Mouse (Mus musculus): Measurements from ENCODE around the gene Tada2b.

The Tada2b gene

DNA sequence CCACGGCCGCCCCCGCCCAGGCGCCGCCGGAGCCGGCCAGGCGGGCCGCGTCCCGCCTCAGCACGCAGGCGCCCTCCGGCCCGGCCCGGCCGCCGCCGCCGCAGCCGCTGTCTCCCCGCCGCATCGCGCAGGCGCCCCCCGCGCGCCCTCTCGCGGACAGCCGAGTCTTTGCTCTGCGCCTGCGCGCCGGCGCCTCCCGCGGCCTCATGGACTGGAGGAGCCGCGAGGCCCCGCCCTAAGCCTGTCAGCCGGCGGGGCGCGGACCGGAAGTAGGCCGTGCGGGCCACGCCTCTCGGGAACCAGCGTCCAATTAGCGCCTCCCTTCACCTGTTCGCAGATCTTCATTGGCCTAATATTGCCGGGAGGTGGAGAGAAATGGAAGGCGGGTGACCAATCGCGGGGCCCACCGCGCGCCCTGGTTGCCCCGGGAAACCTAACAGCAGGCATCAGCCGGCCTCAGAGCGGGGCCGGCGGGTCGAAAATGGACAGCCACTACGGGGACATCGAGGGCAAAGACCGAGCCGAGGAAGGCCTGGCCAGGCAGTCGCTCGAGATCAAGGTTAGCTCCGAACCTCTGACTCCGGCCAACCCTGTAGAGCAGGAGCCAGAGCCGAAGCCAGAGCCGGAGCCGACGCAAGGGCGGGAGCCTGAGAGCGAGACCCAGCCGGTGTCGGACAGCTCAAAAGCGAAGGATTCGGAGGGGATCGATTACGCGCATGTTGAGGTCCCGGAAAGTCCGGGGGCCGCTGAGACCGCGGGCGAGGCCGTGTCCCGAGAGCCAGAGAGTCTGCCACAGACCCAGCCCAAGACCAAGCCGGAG, at the start of gene Tada2b, which contains the start of gene Ccdc96:
TSS of gene Tada2b (minus strand) at position 115 of the 820 bp plus-strand sequence.
TSS of gene Ccdc96 (plus strand) at position 418 of the 820 bp plus-strand sequence.
- DNase-seq = peak; percentile 97 to 99

- DNase-seq = peak; percentile 95 to 96
These were observed 46.2 kb upstream of the Tada2b start for GRCm38 (mm10) chr5:36530129-36530751.

DNA sequence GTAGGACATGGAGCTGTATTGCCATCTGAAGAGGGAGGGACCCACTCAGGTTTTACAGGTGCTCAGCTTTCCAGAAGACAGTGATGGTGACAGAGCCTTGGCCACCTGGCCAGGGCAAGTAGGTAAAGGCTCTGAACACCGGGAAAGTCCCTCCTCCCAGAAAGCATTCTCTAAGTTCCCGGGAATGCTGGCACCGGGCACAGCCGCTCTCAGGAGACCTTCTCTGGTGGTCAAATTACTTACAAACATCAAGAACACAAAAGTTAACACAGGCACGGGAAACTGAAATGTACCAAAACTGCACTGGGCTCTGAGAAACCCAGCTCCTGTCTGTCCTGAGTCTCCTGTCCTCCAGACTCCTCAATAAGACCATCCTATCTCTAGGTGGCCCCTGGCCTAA, 45.6 kb upstream of the Tada2b start:
- no peak for DNase-seq

GRCm38 (mm10) chr5:36526921-36527320, 42.8 kb upstream of the Tada2b start:
- no peak for DNase-seq

GRCm38 (mm10) chr5:36526274-36526673, 42.2 kb upstream of the Tada2b start:
- no peak for DNase-seq

DNA sequence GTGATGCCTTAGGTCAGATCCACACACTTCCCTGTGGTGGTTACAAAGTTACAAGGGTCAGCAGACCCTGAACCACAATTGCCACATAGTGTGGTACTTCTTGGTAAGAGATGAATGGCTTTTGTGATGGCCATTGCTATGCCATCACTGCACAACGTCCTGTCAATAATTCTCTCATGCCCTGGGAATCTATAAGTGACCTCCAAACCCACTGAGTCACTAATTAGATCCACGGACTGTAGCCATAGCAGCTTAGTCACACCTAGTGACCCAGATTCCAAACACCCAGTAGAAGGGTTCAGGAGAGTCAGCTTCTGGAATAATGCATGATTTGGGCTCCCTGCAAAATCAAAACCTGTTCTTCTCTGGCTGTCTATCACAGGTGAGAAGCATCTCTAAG, 41.1 kb upstream of the Tada2b start:
- no peak for DNase-seq

DNA sequence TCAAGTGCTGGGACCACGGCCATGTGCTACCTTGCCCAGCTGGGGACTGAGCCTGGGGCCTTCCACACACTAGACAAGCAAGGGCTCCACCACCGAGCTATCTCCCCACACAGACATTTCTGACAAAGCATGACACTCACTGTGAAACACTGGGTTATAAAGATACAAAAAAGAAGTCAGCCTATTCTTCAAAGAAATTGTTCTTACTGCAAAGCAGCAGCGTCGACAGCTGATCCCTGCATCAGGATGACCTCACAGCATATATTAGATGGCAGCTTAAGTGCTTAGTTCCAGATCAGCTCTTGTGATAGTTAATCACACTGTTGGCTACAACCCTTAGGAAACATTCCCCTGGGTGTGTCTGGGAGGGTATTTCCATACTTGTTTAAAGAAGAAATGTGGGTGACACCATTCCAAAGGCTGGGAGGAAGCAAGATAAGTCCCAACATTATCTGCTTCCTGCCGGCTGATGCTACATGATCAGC, 39.2 kb upstream of the Tada2b start:
- no peak for DNase-seq

DNA sequence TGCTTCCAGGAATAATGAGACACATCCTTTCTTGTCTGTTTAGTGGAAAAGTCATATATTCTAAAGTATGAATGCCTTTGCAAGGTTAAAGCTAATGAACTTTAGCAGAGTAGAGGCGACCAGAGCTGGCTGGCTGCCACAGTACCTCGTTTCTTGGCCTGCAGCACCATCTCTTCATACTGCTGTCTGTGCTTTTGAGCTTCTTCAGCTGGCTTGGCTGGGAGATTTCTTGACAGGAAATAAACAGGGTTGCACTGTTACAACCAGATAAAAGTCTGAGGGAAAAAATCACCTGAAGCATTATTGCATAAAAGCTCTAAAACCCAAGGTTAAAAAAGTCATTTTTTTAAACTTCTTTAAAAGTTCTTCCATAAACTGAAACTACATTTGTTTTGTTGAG, 38.7 kb upstream of the Tada2b start:
- peak in 1 of 2 experiments; percentile 23 for DNase-seq

- no peak for DNase-seq
These were observed 35.7 kb upstream of the Tada2b start for GRCm38 (mm10) chr5:36519751-36520150.

GRCm38 (mm10) chr5:36517596-36517995, 33.5 kb upstream of the Tada2b start:
- peak; percentile 44 to 49 for DNase-seq

GRCm38 (mm10) chr5:36515558-36515957, 31.5 kb upstream of the Tada2b start:
- no peak for DNase-seq

DNA sequence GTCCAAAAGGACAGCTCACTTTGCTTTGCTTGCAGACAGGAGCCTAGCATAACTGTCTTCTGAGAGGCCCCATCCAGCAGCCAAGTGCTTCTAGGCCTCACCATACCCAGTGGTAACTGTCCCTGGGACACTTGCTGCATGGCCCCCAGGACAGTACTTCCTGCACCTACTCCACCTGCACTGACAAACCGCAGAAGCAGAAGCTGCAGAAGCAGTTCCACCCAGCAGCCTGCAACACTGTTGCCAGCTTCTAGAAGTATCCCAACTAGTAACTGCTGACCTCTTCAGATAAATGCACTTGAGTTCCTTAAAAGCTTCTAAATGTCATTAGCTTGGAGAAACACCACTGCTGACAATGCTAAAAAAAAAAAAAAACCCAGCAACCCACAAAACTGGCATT, 31.0 kb upstream of the Tada2b start:
- no peak for DNase-seq

- no peak for DNase-seq
These were observed 26.9 kb upstream of the Tada2b start for GRCm38 (mm10) chr5:36510956-36511355.

- DNase-seq = no peak
These were observed 24.3 kb upstream of the Tada2b start for GRCm38 (mm10) chr5:36508351-36508750.

DNA sequence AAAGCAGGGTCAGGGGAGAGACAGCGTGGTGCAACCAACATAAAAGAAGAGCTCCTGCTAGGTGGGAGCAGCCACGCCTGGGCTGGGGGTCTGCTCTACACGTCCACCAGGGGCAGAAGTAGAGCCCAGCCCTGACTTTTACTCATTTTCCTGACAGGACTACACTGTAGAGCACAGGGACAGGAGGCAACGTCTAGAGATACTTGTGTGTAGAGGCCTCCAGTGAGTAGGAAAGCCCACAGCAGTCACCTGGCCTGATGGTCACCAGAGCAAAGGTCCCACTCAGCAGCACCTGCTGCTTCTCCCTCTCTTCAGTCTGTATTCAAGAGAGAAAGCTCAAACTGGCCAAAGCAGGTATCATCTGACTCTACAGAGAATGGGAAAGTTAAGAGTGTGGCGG, 21.6 kb upstream of the Tada2b start:
- DNase-seq = no peak

DNA sequence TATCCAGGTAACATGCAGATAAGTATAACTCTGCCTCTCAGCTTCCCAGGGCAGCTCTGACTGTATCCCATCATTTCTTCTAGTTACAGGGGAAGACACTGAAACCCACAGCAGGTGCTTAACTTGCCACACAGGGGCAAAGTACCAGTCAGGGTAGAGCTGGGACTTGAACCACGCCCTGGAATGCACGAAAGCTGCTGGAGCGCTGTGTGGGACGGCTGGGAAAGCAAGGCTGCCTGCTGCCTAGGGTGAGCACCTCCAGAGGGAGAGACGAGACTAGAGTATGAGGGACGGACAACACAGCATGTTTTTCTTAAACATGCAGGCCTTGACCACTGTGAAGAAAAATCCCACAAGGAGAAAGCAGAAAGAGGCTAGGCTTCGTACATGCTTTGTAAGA, 21.1 kb upstream of the Tada2b start:
- no peak for DNase-seq

- DNase-seq = no peak
These were observed 10.6 kb upstream of the Tada2b start for GRCm38 (mm10) chr5:36494709-36495108.

DNA sequence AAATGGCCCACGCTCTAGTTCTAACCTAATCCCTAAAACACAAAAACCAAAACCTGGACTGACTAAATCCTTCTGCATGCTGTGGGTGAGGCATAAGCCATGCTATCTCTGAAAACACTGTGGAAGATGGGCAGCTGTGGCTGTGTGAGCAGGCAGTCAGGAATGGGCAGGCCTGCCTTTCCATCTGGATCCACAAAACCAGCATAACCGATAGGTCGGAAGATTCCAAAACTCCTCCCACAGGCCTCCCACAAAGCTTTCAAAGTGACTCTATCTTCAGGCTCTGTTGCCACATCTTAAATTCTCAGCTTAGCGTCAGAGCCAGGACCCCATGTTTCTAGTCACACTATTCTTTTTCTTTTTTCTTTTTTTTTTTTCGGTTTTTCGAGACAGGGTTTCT, 9.8 kb upstream of the Tada2b start:
- no peak for DNase-seq

GRCm38 (mm10) chr5:36489225-36489624, 5.1 kb upstream of the Tada2b start:
- peak in 1 of 2 experiments; percentile 59 for DNase-seq

GRCm38 (mm10) chr5:36485306-36485705, 1.2 kb upstream of the Tada2b start:
- DNase-seq = no peak

DNA sequence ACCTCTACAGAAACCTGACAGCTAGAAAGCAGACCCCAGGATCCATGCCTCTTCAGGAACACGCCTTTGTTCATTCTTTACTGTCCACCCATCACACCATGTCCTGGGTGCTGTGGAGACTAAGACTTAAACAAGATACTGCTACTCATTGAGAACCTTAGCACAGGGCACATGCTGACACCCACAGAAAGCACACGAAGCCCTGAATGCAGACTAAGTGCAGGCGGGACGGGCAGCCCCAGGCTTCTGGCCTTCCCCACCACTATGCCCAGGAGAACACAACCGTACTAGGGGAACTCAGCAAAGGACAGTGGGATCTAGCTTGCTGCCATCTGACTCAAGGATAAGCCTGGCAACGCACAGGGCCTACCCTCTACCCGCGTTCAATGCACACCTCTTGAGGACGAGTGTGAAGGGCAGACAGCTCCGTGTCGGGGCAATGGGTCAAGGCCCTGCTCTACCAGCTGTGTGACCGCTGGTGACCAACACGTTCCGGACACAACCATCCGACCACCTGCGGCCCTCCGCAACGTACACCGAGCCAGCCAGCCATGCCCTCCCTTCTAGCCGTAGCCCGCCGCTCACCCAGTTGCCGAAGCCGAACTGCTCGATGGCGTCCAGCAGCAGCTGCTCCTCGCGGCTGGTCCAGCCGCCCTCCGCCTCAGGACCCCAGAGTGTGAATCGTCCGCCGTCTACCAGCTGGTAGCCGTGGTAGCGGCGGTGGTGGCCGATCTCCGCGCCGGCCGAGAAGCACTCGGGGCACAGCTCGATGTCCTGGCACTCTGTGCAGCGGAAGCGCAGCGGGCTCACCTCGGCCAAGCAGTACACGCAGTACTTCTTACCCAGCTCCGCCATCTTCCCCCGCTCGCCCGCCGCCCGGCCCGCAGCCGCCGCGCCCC, 633 bp downstream of the Tada2b start:
- peak in 1 of 2 experiments; percentile 66 for DNase-seq

GRCm38 (mm10) chr5:36481114-36481513, 3.0 kb downstream of the Tada2b start:
- no peak for DNase-seq

DNA sequence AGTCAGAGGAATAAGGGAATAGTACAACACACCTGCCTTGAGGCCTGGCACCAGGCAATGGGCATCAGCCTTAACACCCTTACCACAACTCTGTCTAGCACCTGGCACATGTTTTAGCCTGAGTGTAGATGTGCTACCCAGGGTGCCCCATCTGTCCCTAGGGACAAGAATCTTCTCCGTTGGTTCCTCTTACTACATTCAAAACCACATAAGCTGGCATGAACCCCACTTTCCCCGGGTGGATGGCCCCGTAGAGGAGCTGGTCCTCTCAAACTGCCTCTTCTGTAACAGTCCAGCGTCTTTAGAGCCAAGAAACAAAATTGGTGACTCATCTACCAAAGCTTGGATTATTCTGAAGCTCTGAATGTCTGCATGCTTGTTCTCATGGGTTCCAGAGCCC, 3.7 kb downstream of the Tada2b start:
- no peak for DNase-seq
